Comparison of ENCODE assay signal across 17 mouse cellular contexts in the genomic region with DNA sequence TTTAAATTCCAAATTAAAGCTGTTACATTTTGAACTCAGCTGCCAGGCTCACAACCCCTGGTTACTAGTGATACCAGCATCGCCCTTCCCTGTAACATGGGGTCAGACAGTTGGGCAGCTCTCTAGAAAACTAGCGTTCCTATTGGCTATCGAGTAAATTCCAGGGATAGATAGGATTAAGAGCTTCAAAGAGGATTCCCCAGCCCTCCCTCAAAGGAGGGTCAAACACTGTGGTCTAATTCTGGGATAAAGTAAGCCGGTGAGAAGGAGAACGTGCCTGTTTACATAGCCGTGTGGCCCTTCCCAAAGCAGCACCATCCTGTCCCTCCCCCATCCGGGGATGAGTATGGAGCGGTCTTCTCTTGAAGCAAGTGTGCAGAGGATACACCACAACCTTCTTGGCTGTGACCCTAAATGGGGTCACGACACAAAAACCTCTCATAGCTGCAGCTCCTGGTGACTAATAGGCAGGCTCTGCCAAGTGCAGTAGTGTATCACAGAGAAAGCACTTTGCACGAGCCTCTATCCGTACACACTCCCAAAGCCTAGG. TPM values are rescaled to one million over a fixed set of nuclear protein-coding genes. Genes with fewer than 3 reads are reported as not detected.
DNase-seq lines count a peak whose midpoint lies in the region; ATAC-seq and TF ChIP-seq lines count a peak whose summit lies in the region.
"Had no signal": no experiment of that assay in that cellular context is flagged by ENCODE, and none has a peak within 500 bp of the region (broad histone marks: within the 10 kb centered on the region; RNA-seq: fewer than 3 reads in every experiment).

No protein-coding gene starts in this region.

- intact Hi-C loops in heart, adult 2 months (cut with DNase I), result loop anchor here (2.0 kb wide), 1 partner anchor 27 kb away; a partner anchor contains a TSS

- H3K4me2 ChIP-seq in hindbrain, embryonic 14.5 days (replicated peaks), result no peak overlapping the region

- TF ChIP-seq CTCF in heart, adult 2 months (IDR thresholded peaks at IDR 0.05), result no peak

- H3K79me2 ChIP-seq in heart, adult 2 months (replicated peaks; ENCODE audit: control insufficient read depth, insufficient read depth, low read length), result no peaks in the 10 kb centered on the region

- H3K27ac ChIP-seq in heart, embryonic 10.5 days, result peak overlapping the region; percentile 24; the same call in 1 of the 2 replicates
- no peak overlapping the region for H3K27ac ChIP-seq in heart, adult 2 months
- H3K27ac ChIP-seq in hindbrain, embryonic 14.5 days, result no peak overlapping the region

- H3K4me3 ChIP-seq in heart, embryonic 10.5 days, result peak overlapping the region; percentile 88
- H3K4me3 ChIP-seq in heart, adult 2 months, result no peak overlapping the region
- H3K4me3 ChIP-seq in megakaryocyte, embryonic 14.5 days (replicated peaks), result peak overlapping the region; percentile 93
- no peak overlapping the region for H3K4me3 ChIP-seq in hindbrain, embryonic 14.5 days (replicated peaks; ENCODE audit: low read length)
- H3K4me3 ChIP-seq: myocyte had no signal

- H3K9ac ChIP-seq in heart, adult 2 months (ENCODE audit: low read depth, low read length), result no peak overlapping the region
- no peak overlapping the region for H3K9ac ChIP-seq in hindbrain, embryonic 14.5 days

- no peaks in the 10 kb centered on the region for H3K36me3 ChIP-seq in heart, embryonic 10.5 days
- H3K36me3 ChIP-seq in heart, adult 2 months (ENCODE audit: control insufficient read depth, insufficient read depth, low read length), result no peaks in the 10 kb centered on the region
- no peaks in the 10 kb centered on the region for H3K36me3 ChIP-seq in megakaryocyte, embryonic 14.5 days (replicated peaks; ENCODE audit: low read length)
- no peaks in the 10 kb centered on the region for H3K36me3 ChIP-seq in hindbrain, embryonic 14.5 days (replicated peaks; ENCODE audit: control insufficient read depth, insufficient read depth)

- DNase-seq in heart, embryonic 10.5 days (ENCODE audit: low spot score), result no peak
- DNase-seq in heart, adult 2 months, result no peak
- peak; percentile 9 for DNase-seq in embryo, embryonic 11 days
- peak; percentile 25 for DNase-seq in retina, embryonic 14.5 days (ENCODE audit: low spot score)
- DNase-seq in frontal cortex, postnatal 36 days (ENCODE audit: low spot score in 2 of 2), result no peak
- DNase-seq in hindbrain, embryonic 14.5 days (ENCODE audit: low spot score), result no peak
- DNase-seq: adrenal gland, postnatal 25 days; cerebellum, adult 11 months; heart, postnatal 4 days; kidney, adult 9 months; layer of hippocampus, adult 9-11 months; left cerebral cortex, postnatal 4 days had no signal

- TF ChIP-seq EP300 in heart, adult 2 months (IDR thresholded peaks at IDR 0.05; ENCODE audit: insufficient read depth, low read depth, low read length), result no peak

- WGBS in heart, embryonic 10.5 days, result 8% methylated on average over 11 of the region's 11 CpGs
- 29% methylated on average over 11 of the region's 11 CpGs for WGBS in heart, adult 2 months
- WGBS in hindbrain, embryonic 14.5 days, result 18% methylated on average over 11 of the region's 11 CpGs

- TF ChIP-seq POLR2A in heart, adult 2 months (IDR thresholded peaks at IDR 0.05; ENCODE audit: insufficient read depth, low read depth, low read length), result no peak

- no peak for ATAC-seq in megakaryocyte, adult 5-6 weeks (ENCODE audit: poor library complexity, severe bottlenecking)
- no peak for ATAC-seq in hindbrain, embryonic 14.5 days (ENCODE audit: low FRiP score)
- ATAC-seq: Patski had no signal

- peaks cover 36% of the 10 kb centered on the region for H3K4me1 ChIP-seq in heart, embryonic 10.5 days
- H3K4me1 ChIP-seq in heart, adult 2 months (ENCODE audit: control insufficient read depth, insufficient read depth, low read length), result peaks cover 1% of the 10 kb centered on the region; the same call in 1 of the 2 replicates
- H3K4me1 ChIP-seq in megakaryocyte, embryonic 14.5 days, result peaks cover 40% of the 10 kb centered on the region
- peaks cover 18% of the 10 kb centered on the region for H3K4me1 ChIP-seq in hindbrain, embryonic 14.5 days (replicated peaks; ENCODE audit: control insufficient read depth, insufficient read depth, low read length)

- peaks cover 26% of the 10 kb centered on the region for H3K27me3 ChIP-seq in heart, embryonic 10.5 days (ENCODE audit: insufficient read depth, poor library complexity, severe bottlenecking)
- peaks cover 9% of the 10 kb centered on the region; the same call in 1 of the 2 replicates for H3K27me3 ChIP-seq in heart, adult 2 months (ENCODE audit: control insufficient read depth, insufficient read depth, low read length)
- peaks cover 52% of the 10 kb centered on the region for H3K27me3 ChIP-seq in megakaryocyte, embryonic 14.5 days (replicated peaks)
- peaks cover 32% of the 10 kb centered on the region for H3K27me3 ChIP-seq in hindbrain, embryonic 14.5 days (ENCODE audit: control insufficient read depth, insufficient read depth, low read length)

- H3K9me3 ChIP-seq in heart, embryonic 10.5 days, result no peaks in the 10 kb centered on the region
- H3K9me3 ChIP-seq in megakaryocyte, embryonic 14.5 days, result peaks cover 8% of the 10 kb centered on the region
- no peaks in the 10 kb centered on the region for H3K9me3 ChIP-seq in hindbrain, embryonic 14.5 days (ENCODE audit: control insufficient read depth, low read length)

RNA-seq across cellular contexts. Expression of a gene that starts 1.8 kb away (rescaled TPM):
- 0.90 and 1.4 TPM in 2 replicates for polyA plus RNA-seq in heart, embryonic 10.5 days (2016; fragmentation: Nextera tagmentation; extraction: Ambion mirVana)
- under 1 TPM; 0.05 TPM for total RNA-seq in heart, adult 2 months (2021)
- polyA plus RNA-seq in heart, adult 2 months (2012; rRNA removed), result 0.06 TPM in 1 of 2 replicates, not detected in the other
- 0.03 TPM in 1 of 2 replicates, not detected in the other for polyA plus RNA-seq in megakaryocyte, embryonic 14.5 days (2012; ENCODE audit: insufficient read depth, low replicate concordance)
- total RNA-seq in megakaryocyte, adult 5-6 weeks (2015), result 0.09 TPM in 1 of 2 replicates, not detected in the other
- 0.04 and 0.11 TPM in 2 replicates for total RNA-seq in megakaryocyte, adult 5-6 weeks (2017)
- polyA plus RNA-seq in hindbrain, embryonic 14.5 days (2014; fragmentation: Nextera tagmentation; extraction: Ambion mirVana), result 0.04 and 0.17 TPM in 2 replicates
- polyA plus RNA-seq: myocyte had no signal

RNA-seq across cellular contexts. Expression of a gene that starts 2.5 kb away (rescaled TPM):
- polyA plus RNA-seq in heart, embryonic 10.5 days (2016; fragmentation: Nextera tagmentation; extraction: Ambion mirVana), result 28.3 and 33.0 TPM in 2 replicates
- 10 to 100 TPM; 12.5 to 13.7 TPM for total RNA-seq in heart, adult 2 months (2021)
- polyA plus RNA-seq in heart, adult 2 months (2012; rRNA removed), result 10.6 and 13.2 TPM in 2 replicates
- polyA plus RNA-seq in megakaryocyte, embryonic 14.5 days (2012; ENCODE audit: insufficient read depth, low replicate concordance), result 8.0 and 33.7 TPM in 2 replicates
- total RNA-seq in megakaryocyte, adult 5-6 weeks (2015), result 11.6 and 16.8 TPM in 2 replicates
- 17.0 and 21.4 TPM in 2 replicates for total RNA-seq in megakaryocyte, adult 5-6 weeks (2017)
- polyA plus RNA-seq in hindbrain, embryonic 14.5 days (2014; fragmentation: Nextera tagmentation; extraction: Ambion mirVana), result 18.7 and 21.6 TPM in 2 replicates

RNA-seq across cellular contexts. Expression of a gene that starts 27.4 kb away (rescaled TPM):
- 76.7 and 99.6 TPM in 2 replicates for polyA plus RNA-seq in heart, embryonic 10.5 days (2016; fragmentation: Nextera tagmentation; extraction: Ambion mirVana)
- total RNA-seq in heart, adult 2 months (2021), result 10 to 100 TPM; 63.9 to 73.5 TPM
- polyA plus RNA-seq in heart, adult 2 months (2012; rRNA removed), result 44.1 and 59.6 TPM in 2 replicates
- polyA plus RNA-seq in megakaryocyte, embryonic 14.5 days (2012; ENCODE audit: insufficient read depth, low replicate concordance), result 5.3 and 9.6 TPM in 2 replicates
- 39.6 and 46.4 TPM in 2 replicates for total RNA-seq in megakaryocyte, adult 5-6 weeks (2015)
- total RNA-seq in megakaryocyte, adult 5-6 weeks (2017), result 21.1 and 22.2 TPM in 2 replicates
- 116 and 121 TPM in 2 replicates for polyA plus RNA-seq in hindbrain, embryonic 14.5 days (2014; fragmentation: Nextera tagmentation; extraction: Ambion mirVana)

RNA-seq across cellular contexts. Expression of a gene that starts 46.0 kb away (rescaled TPM):
- polyA plus RNA-seq in heart, embryonic 10.5 days (2016; fragmentation: Nextera tagmentation; extraction: Ambion mirVana), result 0.18 and 0.20 TPM in 2 replicates
- under 1 TPM in 1 of 2 experiments, not detected in 1; 0.27 TPM for total RNA-seq in heart, adult 2 months (2021)
- not detected in 2 replicates for polyA plus RNA-seq in heart, adult 2 months (2012; rRNA removed)
- polyA plus RNA-seq in megakaryocyte, embryonic 14.5 days (2012; ENCODE audit: insufficient read depth, low replicate concordance), result 0.12 TPM in 1 of 2 replicates, not detected in the other
- not detected in 2 replicates for total RNA-seq in megakaryocyte, adult 5-6 weeks (2015)
- not detected in 2 replicates for total RNA-seq in megakaryocyte, adult 5-6 weeks (2017)
- polyA plus RNA-seq in hindbrain, embryonic 14.5 days (2014; fragmentation: Nextera tagmentation; extraction: Ambion mirVana), result 0.53 and 0.59 TPM in 2 replicates
- total RNA-seq: gastrocnemius, adult 8-10 months had no signal
- polyA plus RNA-seq: myocyte had no signal

Comparison
In these comparisons a context has a peak if more than half of its experiments do, and no peak if none do; other contexts are left out.
1. H3K4me3 ChIP-seq: peak in heart, embryonic 10.5 days (single experiment) and megakaryocyte, embryonic 14.5 days (single experiment); none in heart, adult 2 months (single experiment) and hindbrain, embryonic 14.5 days (single experiment).
2. DNase-seq: peak in embryo, embryonic 11 days (single experiment) and retina, embryonic 14.5 days (single experiment); none in heart, embryonic 10.5 days (single experiment), heart, adult 2 months (0 of 2), frontal cortex, postnatal 36 days (0 of 2) and hindbrain, embryonic 14.5 days (single experiment).